Mouse (Mus musculus) stomach, postnatal 0 days (tissue): ENCODE data around the gene Fyn.

ENCODE experiments used
- CTCF ChIP-seq: IDR thresholded peaks from 2 replicates; pipeline ENCODE4 v1.5.1; 2016; ENCODE audit warnings: antibody characterized with exemption, low read depth, mild to moderate bottlenecking, moderate library complexity
- EP300 ChIP-seq: optimal IDR thresholded peaks from 2 replicates; pipeline ENCODE3; 2016; ENCODE audit warnings: antibody characterized with exemption

GRCm38 (mm10) chr10:39468576-39468975, 99.9 kb downstream of the Fyn start:
- TF ChIP-seq CTCF, result no peak
- no peak for TF ChIP-seq EP300
